Mouse (Mus musculus): Measurements from ENCODE around the gene St7.

St7 gene

GRCm38 (mm10) chr6:17814074-17814649 is 121.4 kb downstream of the St7 start:
- DNase-seq (ENCODE audit: inconsistent age in 2 of 2, low spot score in 1 of 2), result no peak

DNA sequence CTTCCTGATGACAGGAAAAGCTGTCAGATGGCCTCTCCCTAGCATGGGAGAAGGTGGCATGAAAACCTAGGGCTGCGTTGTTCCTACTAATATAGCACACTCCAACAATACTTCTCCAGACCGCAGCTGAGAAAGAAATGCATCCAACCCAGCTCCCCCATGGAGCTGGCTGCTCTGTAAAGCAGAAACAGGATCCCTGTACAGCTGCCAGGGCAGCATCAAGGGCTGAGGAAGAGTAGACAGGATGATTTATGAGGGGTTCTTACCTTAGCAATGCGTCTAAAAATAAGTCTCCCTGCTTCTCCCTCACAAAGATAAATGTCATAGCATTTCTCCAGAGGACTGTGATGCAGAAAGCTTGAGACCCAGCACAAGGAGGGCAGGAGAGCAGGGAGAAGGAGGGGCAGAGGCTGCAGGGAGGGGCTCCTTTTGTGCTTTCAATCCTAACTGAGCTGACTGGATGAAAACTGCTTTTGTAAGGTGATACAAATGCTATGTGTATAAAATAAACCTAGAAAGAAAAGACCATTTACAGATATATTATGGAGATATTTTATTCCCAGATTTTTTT is 124.2 kb downstream of the St7 start:
- peak; percentile 24 to 62 for DNase-seq (ENCODE audit: inconsistent age in 2 of 2, low spot score in 1 of 2)

DNA sequence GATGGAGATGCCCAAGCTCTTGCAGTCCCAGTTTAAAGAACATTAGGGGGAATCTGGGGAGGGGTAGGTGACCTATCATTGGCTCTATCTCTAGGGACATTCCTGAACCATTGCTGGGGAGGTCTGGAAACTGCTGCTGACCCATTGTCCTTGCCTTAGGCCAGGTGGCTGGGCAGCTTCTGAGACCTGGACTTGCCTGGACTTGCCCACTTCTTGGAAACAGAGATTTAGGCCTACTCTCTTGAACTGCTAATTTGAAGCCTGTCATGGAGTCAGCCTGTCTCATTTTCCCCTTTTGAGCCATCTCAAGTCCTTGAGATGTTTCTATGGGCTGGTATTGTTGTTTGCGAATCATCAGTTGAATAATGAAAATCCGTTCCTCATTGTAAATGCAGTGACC is 130.9 kb downstream of the St7 start:
- DNase-seq (ENCODE audit: inconsistent age in 2 of 2, low spot score in 1 of 2), result no peak

DNA sequence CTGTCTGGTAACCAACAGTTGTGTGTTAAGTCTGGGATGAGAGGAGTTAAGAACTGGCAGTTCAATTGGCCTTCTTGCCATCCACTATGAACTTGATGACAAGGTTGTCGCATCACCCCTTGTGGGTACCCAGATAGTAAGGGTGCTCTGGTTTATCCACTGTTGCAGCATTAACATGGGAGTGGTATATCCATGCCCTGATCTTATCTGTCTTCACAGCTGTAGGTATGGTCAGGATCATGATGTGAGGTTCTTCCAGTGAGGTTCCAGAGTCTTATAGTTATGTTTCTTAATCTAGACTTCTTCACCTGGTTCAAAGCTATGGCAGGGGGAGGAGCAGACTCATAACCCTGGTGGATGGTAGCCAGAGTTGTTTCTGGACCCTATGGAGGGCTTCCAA is 132.0 kb downstream of the St7 start:
- DNase-seq (ENCODE audit: inconsistent age in 2 of 2, low spot score in 1 of 2), result no peak

- no peak for DNase-seq (ENCODE audit: inconsistent age in 2 of 2, low spot score in 1 of 2)
Observed at GRCm38 (mm10) chr6:17828382-17828781, 135.6 kb downstream of the St7 start.

- no peak for DNase-seq (ENCODE audit: inconsistent age in 2 of 2, low spot score in 1 of 2)
Observed at GRCm38 (mm10) chr6:17829981-17830380, 137.2 kb downstream of the St7 start.

GRCm38 (mm10) chr6:17834493-17834892 is 141.8 kb downstream of the St7 start:
- DNase-seq (ENCODE audit: inconsistent age in 2 of 2, low spot score in 1 of 2), result peak; percentile 65 to 88

DNA sequence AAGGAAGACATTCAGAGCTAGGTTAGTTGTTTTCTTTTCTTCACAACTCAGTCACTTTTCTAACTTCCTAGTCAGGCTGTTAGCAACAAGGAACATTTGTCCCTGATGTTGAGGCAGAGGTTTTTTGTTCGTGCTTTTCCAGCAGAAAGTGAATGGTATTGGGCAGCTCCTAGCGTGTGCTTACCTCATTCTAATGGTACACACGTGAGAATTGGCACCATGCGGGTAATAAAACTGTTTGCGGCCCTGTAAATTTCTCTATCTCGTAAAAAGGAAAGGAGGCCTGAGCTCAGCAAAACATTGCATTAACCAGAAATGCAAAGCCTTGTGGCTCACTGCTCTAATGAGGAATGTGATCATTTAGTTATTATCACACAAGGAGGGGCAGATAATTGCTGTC is 143.0 kb downstream of the St7 start:
- no peak for DNase-seq (ENCODE audit: inconsistent age in 2 of 2, low spot score in 1 of 2)

- DNase-seq (ENCODE audit: inconsistent age in 2 of 2, low spot score in 1 of 2), result no peak
Observed at GRCm38 (mm10) chr6:17837676-17838075, 144.9 kb downstream of the St7 start.

DNA sequence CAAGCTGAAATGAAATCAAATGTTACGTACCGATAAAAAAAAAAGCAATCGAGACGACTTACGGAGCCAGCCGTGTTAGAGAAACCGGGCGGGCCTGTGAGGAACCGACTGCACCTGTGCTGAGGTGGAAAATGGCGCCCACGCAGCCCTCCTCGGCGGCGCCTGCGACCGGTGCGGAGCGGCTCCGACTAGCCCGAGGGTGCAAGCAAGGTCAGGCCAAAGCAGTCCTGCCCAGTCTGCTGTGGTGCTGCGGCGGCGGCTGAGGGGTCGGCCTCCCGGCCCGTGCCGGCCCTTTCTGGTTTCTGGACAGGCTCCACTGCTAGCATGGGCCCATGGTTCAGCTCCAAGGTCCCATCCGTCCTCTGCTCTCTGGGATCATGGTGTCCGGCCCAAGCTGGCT is 147.7 kb downstream of the St7 start:
- no peak for DNase-seq (ENCODE audit: inconsistent age in 2 of 2, low spot score in 1 of 2)

DNA sequence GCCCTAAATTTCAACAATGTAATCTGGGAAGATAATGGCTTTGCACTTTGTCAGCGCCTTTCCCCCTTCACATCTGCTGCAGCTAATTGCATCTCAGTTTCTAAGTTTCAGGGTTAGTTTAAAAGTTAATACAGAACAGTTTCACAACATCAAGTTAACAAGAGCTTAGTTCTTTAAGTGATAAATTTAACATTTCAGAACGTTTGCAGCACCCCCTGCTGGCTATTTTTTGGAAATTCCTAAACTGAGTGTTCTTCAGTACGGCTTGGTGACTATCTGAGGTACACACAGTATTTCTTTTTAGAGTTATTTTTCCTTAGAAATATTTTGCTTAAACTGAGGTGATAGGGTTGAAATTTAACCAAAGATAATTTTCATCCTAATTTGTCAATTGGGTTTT is 150.0 kb downstream of the St7 start:
- peak in 1 of 2 experiments; percentile 78 for DNase-seq (ENCODE audit: inconsistent age in 2 of 2, low spot score in 1 of 2)

GRCm38 (mm10) chr6:17851316-17851715 is 158.6 kb downstream of the St7 start:
- DNase-seq (ENCODE audit: inconsistent age in 2 of 2, low spot score in 1 of 2), result no peak

- no peak for DNase-seq (ENCODE audit: inconsistent age in 2 of 2, low spot score in 1 of 2)
Observed at GRCm38 (mm10) chr6:17853587-17854274, 161.0 kb downstream of the St7 start.

DNA sequence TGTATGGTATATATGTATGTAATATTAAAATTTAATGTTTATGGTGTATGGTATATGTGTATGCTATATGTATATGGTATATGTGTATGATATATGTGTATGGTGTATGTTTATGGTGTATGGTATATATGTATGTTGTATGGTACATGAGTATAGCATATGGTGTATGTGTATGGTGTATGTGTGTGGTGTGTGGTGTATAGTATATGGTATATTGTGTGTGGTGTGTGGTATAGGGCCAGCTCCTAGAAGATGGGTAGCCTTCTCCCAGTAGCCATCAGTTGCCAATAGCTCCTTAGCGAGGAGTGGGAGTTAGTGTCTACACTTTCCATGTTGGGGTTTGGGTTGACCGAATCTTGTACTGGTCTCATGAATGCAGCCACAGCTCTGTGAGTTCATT is 162.9 kb downstream of the St7 start:
- no peak for DNase-seq (ENCODE audit: inconsistent age in 2 of 2, low spot score in 1 of 2)

DNA sequence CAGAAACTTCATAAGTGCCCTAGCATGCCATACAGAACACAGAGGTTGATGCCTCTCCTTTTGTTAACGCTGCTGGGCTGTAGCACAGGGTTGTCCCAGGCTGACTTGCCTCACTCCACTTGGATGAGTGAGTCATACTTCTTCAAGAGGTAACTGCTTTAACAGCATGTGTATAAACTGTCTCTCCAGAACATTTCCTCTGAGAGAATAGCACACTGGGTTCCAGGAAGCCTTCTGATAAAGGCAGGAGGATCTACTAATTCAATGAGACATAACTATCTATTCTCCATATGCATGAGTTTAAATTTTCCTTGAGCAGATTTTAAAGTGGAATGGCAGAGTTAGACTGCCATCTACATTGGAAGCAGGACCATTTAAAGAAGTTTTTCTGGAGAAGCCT is 166.8 kb downstream of the St7 start:
- DNase-seq (ENCODE audit: inconsistent age in 2 of 2, low spot score in 1 of 2), result no peak

GRCm38 (mm10) chr6:17860463-17860862 is 167.7 kb downstream of the St7 start:
- DNase-seq (ENCODE audit: inconsistent age in 2 of 2, low spot score in 1 of 2), result no peak

- no peak for DNase-seq (ENCODE audit: inconsistent age in 2 of 2, low spot score in 1 of 2)
Observed at GRCm38 (mm10) chr6:17867796-17868195, 175.1 kb downstream of the St7 start.

- no peak for DNase-seq (ENCODE audit: inconsistent age in 2 of 2, low spot score in 1 of 2)
Observed at GRCm38 (mm10) chr6:17871831-17872372, 179.2 kb downstream of the St7 start.

GRCm38 (mm10) chr6:17875606-17876005 is 182.9 kb downstream of the St7 start:
- DNase-seq (ENCODE audit: inconsistent age in 2 of 2, low spot score in 1 of 2), result no peak

- DNase-seq (ENCODE audit: inconsistent age in 2 of 2, low spot score in 1 of 2), result no peak
Observed at GRCm38 (mm10) chr6:17876023-17876613, 183.4 kb downstream of the St7 start.

DNA sequence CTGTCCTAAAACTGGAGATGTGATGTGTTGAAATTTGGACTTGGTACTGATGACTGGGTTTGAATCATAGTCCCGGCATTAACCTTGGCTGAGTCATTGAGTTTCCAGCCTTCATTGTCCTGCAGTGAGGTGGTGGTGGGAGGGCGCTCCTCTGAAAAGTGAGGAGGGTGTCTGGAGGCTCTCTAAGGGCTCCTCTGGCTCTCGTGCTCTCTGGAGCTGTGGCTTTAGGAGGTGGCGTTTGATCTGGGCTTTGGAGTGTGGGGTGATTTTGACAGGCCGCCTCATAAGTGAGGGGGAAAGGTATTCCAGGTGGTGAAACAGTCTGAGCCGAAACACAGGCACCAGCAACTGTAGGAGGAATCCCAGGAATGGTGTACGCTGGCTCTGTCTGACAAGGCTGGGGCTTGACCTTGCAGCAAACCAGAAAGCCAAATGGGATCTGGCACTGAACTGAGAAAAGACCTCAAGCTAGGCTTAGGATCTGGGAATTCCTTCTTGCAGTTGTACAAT is 184.0 kb downstream of the St7 start:
- peak; percentile 75 to 91 for DNase-seq (ENCODE audit: inconsistent age in 2 of 2, low spot score in 1 of 2)

DNA sequence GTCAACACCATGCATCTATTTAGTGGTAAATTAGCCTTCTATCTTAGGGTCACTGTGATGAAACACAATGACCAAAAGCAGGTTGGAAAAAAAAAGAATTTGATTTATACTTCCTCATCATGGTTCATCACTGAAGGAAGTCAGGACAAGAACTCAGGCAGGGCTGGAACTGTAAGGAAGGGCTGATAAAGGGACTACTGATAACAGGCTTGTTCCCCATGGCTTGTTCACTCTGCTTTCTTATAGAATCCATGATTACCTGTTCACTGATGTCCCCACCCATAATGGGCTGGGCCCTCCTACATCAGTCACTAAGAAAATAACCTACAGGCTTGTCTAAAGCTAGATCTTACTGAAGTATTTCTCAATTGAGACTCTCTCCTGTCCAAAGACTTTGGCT is 190.2 kb downstream of the St7 start:
- DNase-seq (ENCODE audit: inconsistent age in 2 of 2, low spot score in 1 of 2), result no peak
